Mouse (Mus musculus) spleen, adult 2 months (tissue): ENCODE results near the gene Inpp5f.

Source experiments
- CTCF ChIP-seq: fragments of 200-500 bp; IDR thresholded peaks from 2 replicates; pipeline ENCODE4 v1.5.1; 2011; ENCODE audit warnings: mild to moderate bottlenecking, inconsistent platforms; ENCODE audit not compliant: insufficient read depth, insufficient read length, insufficient replicate concordance; ENCODE audit errors: extremely low read depth
- POLR2A ChIP-seq: fragments of 200-500 bp; IDR thresholded peaks from 2 replicates; pipeline ENCODE4 v1.6.1; 2011; ENCODE audit warnings: low read depth, low read length, inconsistent platforms

DNA sequence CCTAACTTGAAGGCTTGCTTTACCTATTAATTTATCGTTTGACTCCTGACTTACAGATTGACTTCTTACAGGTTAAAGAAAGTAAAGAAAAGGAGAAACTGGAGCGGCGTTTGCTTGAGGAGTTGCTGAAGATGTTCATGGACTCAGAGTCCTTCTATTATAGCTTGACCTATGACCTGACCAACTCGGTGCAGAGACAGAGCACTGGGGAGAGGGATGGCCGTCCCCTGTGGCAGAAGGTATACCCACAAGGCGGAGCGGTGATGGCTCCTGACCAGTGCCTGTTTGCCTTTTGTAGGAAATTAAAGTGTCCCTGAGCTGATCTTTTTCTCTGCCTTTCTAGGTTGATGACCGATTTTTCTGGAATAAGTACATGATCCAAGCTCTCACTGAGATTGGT is 52.8 kb downstream of the Inpp5f start:
- no peak for TF ChIP-seq CTCF
- TF ChIP-seq POLR2A: no peak
